Mouse (Mus musculus) retina, adult 2 months (tissue): ENCODE data around the gene Zfp609.
"Not testable (repeated sequence)": the region's sequence is repeated elsewhere in the genome, so short reads cannot be mapped to it uniquely, and the experiment has no call there.

Experiments
- DNase-seq: peaks from one replicate; pipeline ENCODE4 v3.0.0-alpha.2; 2012; ENCODE audit warnings: low read depth, low spot score

The Zfp609 gene

DNA sequence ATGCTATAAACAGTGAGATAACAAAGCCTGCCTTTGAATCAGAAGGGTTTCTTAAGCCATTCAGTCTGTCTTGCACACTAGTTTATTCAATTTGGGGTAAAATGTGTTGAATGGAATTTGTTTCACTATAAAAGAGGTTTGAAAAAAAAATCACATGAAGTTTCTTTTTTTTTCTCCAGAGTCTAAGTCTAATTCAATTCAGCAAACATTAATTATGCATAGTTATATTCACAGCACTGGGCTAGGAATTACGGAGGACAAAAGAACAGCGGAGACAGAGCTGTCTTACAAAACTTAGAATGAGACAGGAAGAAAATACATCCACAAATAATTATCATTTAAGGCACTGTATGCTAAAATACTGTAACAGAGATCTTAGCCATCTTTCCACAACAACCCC is 9.0 kb downstream of the Zfp609 start:
- DNase-seq: no peak

GRCm38 (mm10) chr9:65812841-65813240 is 14.5 kb downstream of the Zfp609 start:
- DNase-seq: no peak

GRCm38 (mm10) chr9:65811784-65812183 is 15.6 kb downstream of the Zfp609 start:
- DNase-seq: no peak

DNA sequence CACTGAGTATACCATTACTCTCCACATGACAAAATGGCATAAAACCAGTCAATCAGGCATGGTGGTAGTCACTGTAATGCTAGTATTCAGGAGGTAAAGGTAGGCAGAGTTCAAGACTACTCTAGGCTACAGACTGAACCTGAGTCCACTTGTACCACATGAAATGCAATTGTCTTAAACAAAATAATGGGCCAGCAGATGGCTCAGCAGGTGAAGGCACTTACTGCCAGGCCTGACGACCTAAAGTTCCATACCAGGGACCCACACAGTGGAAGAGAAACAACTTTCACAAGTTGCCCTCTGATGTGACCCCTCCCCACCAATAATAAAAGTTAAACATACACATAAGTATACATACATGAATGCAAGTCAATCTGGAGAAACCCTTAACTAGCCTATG is 19.5 kb downstream of the Zfp609 start:
- no peak for DNase-seq

- DNase-seq: no peak
Measured at GRCm38 (mm10) chr9:65807251-65807650, 20.1 kb downstream of the Zfp609 start.

DNA sequence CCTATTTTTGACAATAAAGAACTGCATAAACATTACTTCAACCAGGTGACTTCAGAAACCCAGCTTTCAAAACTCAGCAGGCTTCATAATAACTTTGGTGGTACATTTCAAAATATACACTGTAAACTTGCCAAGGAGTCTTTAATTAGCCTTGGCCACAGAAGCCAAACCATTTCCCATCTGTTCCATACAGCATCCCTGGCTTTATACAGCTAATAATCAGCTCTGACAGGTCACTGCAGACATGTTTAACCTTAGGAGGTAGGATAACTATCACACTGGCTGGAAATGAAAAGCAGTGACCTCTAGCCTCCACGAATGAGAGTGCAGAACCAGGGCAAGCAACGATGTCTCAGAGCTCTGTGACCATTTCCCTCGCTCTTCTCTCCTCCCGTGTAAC is 27.6 kb downstream of the Zfp609 start:
- no peak for DNase-seq

- DNase-seq: no peak
Measured at GRCm38 (mm10) chr9:65795651-65796050, 31.7 kb downstream of the Zfp609 start.

DNA sequence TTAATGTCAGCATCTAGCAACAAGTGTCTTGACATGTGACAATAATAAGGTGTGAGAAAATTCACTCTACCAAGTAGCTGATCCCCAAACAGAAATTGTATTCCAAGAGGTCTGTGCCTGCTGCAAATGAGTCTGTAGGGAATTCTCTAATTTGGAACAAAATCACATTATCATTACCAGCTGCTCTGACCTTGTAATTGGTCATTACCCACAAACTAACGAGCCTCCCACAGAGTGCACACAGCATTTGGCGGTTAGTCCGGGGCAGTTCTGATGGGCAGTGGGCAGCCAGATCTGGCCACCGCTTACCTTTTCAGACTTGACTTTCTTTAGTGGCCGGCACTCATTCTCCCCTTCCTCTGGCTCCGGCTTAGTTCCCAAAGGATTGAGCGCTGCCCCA is 33.1 kb downstream of the Zfp609 start:
- DNase-seq: no peak

DNA sequence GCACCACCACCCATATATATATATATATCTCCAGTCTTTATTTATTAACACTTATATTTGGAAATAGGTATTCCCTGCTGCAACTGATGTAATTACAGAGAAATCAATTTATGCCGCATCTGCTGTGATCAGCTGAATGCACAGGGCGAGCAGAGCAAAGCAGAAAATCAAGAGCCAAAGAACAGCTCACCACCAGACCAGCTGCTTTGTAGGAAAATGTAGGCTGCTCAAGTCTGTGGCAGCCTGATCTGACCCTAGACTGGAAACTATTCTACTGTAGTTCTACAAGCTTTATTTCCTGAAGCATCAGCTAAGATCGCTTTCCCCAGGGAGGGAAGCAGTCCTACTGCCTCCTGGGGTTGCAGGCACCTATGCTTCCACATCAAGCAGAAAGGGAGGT is 33.9 kb downstream of the Zfp609 start:
- no peak for DNase-seq

DNA sequence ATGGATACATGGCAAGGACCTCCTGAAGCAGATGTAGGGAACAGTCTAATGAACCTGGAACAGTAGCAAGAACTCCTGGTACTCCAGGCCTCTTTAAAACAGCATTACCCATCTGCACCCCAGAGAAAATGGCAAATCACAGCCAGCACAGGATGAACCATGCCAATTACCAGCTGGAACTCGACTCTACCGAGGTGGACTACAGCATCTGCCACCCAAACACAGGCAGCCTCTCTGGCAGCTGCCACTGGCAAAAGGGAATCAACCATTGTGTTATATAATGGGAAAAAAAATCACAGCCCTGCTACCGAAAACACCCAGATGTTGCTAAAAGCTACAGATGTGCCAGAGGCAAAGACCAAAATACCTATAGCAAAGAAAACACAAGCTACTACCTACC is 34.3 kb downstream of the Zfp609 start:
- no peak for DNase-seq

GRCm38 (mm10) chr9:65791846-65792245 is 35.5 kb downstream of the Zfp609 start:
- DNase-seq: no peak

- DNase-seq: no peak
Measured at GRCm38 (mm10) chr9:65791106-65791505, 36.3 kb downstream of the Zfp609 start.

DNA sequence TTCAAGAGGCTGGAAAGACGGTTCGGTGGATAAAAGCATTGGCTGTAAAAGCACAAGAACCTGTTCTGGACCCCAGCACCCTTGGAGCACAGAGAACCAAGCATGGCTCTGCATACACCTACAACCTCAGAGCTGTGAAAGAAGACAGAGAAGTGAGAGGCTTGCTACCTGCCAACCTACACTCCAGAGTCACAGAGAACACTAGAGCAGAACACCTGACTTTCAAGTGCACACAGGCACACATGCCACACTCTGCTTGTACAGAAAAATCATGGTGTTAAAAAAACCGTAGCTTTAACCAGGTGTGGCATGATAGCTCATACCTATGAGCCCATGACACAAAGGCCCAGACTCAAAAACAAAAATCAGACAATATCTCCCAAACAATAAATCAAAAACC is 37.6 kb downstream of the Zfp609 start:
- DNase-seq: no peak

DNA sequence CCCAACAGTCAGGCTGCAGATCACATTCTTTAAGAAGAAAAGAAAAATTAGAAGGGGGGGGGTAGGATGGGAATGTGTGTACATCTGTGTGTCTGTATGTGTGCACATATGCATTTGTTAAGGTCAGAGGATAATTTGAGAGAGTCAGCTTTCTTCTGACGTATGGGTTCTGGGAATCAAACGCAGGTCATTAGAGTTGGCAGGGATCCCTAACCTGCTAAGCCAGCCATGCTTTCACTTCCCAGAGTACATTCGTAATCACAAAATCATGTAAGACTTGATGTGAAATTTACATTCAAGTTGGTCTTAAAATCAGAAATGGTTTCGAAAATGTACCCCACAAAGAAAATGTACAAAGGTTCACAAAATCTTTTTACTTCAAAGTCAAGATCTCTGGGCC is 38.8 kb downstream of the Zfp609 start:
- DNase-seq: no peak

GRCm38 (mm10) chr9:65787829-65788344 is 39.5 kb downstream of the Zfp609 start:
- no peak for DNase-seq

DNA sequence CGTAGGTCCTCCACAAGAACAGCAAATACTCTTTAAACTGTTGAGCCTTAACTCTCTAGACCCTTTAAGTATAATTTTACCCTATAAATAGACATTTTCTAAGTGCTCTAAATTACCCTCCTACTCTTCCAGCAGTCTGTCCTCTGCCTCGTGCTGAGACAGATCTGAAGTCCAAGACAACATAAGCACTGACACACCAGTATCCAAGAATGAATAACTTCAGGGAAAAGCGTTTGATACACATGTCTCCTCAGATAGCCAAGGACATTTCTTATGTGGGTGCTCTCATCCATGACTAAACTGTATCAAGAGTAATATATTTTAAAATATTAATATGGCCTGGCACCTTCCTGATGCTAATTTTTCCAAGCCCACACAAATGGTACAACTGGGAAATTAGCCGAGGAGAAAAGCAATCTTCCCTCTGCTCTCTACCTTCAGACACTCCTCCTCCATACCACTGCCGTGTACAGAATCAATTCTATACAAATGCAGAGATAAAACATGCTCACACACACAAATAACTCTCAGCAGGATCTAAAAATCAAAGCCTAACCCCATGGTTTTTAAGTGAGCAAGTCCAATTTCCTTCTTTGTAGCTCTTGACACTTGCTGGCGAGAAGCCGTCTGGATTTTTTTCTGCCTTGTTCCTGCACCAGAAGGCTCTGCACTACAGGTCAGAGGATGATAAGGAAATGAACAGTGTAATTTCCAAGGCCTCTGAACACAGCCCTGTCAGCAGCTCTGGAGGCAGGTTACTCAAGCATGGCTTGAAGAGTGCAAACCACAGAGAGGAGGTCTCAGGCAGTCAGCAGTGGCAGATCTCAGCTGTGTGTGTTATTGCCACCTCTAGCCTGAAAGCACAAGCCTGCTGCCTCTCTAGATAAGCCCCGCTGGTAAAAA is 40.2 kb downstream of the Zfp609 start:
- no peak for DNase-seq

DNA sequence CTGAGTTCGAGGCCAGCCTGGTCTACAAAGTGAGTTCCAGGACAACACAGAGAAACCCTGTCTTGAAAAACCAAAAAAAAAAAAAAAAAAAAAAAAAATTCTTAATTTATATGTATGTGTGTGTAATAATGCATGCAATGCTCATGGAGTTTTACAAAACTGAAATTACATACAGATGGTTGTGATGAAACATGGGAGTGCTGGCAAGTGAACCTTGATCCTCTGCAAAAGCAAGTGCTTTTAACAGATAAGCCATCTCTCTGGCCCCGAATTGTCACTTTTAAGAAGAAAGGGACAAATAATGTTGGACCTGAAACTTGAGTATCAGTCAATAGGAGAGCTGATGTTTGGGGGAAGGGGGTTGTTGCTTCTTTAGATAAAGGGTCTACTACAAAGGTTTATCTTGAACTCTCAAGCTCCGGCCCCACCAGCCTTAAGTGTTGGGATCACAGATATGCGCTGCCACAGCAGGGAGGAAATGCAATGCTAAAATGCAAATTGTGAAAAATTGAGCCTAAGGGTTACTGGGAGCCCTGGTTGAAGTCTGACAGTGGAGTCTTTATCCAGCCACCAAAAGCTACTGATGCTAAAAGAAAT is 41.5 kb downstream of the Zfp609 start:
- DNase-seq: no peak

GRCm38 (mm10) chr9:65779619-65780018 is 47.7 kb downstream of the Zfp609 start:
- DNase-seq: not testable (repeated sequence)

GRCm38 (mm10) chr9:65776874-65777432 is 50.4 kb downstream of the Zfp609 start:
- DNase-seq: no peak

DNA sequence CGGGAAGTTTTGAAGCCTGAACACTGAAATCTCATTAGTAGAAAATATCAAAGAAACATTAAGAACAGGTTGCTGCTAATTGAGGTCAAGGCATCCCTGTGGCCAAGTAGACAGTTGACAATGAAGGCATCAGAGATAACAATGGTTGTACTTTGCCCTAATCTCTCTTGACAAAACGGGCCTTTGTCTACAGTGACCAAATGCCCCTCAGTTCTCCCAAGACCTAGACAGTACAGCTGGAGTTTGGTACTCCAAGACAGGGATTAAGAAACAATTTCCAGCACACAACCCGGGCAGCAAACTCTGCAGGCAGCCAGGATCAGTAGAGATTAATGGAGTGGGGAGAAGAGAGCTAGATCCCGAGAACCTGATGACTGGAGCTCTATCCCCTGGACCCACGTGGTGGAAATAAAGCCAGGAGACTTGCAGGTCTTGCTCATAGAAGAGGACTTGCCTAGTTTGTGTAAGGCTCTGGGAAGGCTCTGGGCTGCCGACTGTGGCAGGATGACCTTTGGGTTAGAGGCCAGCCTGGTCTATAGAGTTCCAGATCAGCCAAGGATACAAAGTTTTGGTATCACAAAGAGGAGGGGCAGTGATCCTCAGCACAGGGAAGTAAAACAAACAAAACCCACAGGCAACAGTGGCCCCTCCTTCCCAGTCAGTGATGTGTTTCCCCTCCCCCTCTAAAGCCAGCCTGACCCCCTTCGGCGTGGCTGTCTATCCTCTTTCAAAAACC is 51.1 kb downstream of the Zfp609 start:
- no peak for DNase-seq

DNA sequence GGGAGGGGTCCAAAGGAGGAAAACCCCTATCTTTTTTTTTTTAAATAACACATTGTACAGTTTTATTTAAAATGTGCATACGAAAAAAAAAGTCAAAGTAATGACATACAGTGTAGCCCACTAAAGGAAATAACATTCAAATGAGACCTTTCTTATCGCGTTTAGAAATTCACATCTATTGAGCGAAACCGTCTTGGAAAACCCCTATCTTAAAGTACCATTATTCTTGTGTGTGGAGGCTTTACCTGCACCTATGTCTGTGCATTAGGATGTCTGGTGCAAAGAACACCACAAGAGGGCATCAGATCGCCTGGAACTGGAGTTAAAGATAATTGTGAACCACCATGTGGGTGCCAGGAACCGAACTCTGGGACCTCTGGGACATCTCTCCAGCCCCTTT is 53.6 kb downstream of the Zfp609 start:
- DNase-seq: no peak
